Mouse (Mus musculus) bone marrow macrophage, adult 2 months (primary cell): ENCODE results near the gene Gm45521. TPM values are rescaled to one million over a fixed set of nuclear protein-coding genes. Genes with fewer than 3 reads are reported as not detected.
A peak's percentile ranks its signal among the peaks of the same experiment; 100 is the strongest.
"Not testable (repeated sequence)": the region's sequence is repeated elsewhere in the genome, so short reads cannot be mapped to it uniquely, and the experiment has no call there.

Experiments
- H3K27ac ChIP-seq: 2 replicates; pipeline ENCODE4 v1.5.1; 2012; ENCODE audit warnings: low read depth, low read length; ENCODE audit not compliant: insufficient read depth
- H3K4me1 ChIP-seq: 2 replicates; pipeline ENCODE4 v1.6.1; 2012; ENCODE audit warnings: low read length; ENCODE audit not compliant: control insufficient read depth, insufficient read depth
- H3K4me3 ChIP-seq: 2 replicates; pipeline ENCODE4 v1.5.1; 2012; ENCODE audit warnings: mild to moderate bottlenecking, low read length, moderate library complexity; ENCODE audit not compliant: insufficient read depth
- CTCF ChIP-seq: IDR thresholded peaks from 2 replicates; pipeline ENCODE4 v1.5.1; 2012; ENCODE audit warnings: low read depth, mild to moderate bottlenecking, low read length, moderate library complexity
- POLR2A ChIP-seq: IDR thresholded peaks from 2 replicates; pipeline ENCODE4 v1.6.1; 2012; ENCODE audit warnings: mild to moderate bottlenecking, low read depth, low read length, borderline replicate concordance
- polyA plus RNA-seq: library from polyadenylated mRNA; stranded (reverse); fragments of >200 nt; gene quantifications from 2 replicates; pipeline ENCODE4 v1.2.4, GENCODE M21; 2012; ENCODE audit not compliant: missing spikeins, insufficient read depth, insufficient read length

Gene Gm45521
- polyA plus RNA-seq, 1 experiment: not detected

GRCm38 (mm10) chr14:7994271-7994767, 37.2 kb downstream of the Gm45521 start, which contains the start of gene Dnase1l3:
Gene Dnase1l3, minus strand, starts transcription at chr14:7994573.
- no peak within 1 kb of the TSS for H3K4me3 ChIP-seq
- no peak within 1 kb of the TSS for H3K27ac ChIP-seq
- H3K4me1 ChIP-seq: peaks cover 17% of the 10 kb centered on the region
- TF ChIP-seq CTCF (no peak), POLR2A (no peak)

DNA sequence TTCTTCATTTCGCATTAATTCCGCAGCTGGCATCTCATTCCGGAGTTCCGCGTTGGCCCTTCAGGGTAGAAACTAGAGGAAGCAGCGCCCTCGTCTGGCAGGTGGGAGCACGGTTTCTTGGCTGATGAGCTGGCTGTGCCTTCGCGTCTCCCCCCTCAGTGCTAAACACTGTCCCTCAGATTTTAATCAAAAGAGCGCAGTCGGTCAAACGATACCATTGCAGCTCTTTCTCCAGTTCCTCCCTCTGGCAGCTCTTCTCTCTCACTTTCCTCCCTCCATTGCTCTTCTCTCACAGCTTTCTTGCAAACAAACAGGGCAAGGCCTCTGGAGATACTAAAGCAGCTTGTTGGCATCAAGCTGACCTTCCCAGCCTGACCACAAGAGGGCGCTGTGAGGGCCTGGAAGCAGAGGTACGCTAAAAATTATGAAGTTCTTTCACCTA, 40.2 kb downstream of the Gm45521 start:
- no peak overlapping the region for H3K27ac ChIP-seq
- H3K4me1 ChIP-seq: peaks cover 5% of the 10 kb centered on the region; the same call in 1 of the 2 replicates
- H3K4me3 ChIP-seq: peak overlapping the region; percentile 37; the same call in 1 of the 2 replicates
- TF ChIP-seq CTCF (peak; percentile 95), POLR2A (no peak)

- peaks cover 15% of the 10 kb centered on the region for H3K4me1 ChIP-seq
- TF ChIP-seq CTCF: no peak
- H3K4me3 ChIP-seq: no peak overlapping the region
- H3K27ac ChIP-seq: no peak overlapping the region
These were observed 41.9 kb downstream of the Gm45521 start for GRCm38 (mm10) chr14:7999030-7999429.

DNA sequence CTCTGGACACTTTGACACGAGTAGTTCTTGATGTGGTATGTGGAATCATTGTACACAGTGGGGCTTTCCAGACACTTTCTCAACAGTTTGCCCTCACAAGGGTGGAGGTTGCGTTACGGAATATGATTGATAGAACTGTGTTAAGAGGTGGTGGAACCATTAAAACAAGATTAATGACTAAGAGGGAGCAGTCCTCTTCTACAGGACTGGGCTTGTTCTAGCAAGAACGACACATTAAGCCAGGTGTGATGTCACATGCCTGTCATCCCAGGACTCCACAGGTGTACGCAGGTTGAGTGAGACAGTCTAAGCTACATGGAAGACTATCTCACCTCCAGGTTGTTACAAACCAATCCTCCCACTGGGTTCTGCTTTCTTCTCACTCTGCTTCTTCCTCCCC, 42.3 kb downstream of the Gm45521 start:
- Histone ChIP-seq H3K4me1 (peaks cover 19% of the 10 kb centered on the region), H3K27ac (no peak overlapping the region), H3K4me3 (no peak overlapping the region)
- no peak for TF ChIP-seq CTCF
- TF ChIP-seq POLR2A: no peak

DNA sequence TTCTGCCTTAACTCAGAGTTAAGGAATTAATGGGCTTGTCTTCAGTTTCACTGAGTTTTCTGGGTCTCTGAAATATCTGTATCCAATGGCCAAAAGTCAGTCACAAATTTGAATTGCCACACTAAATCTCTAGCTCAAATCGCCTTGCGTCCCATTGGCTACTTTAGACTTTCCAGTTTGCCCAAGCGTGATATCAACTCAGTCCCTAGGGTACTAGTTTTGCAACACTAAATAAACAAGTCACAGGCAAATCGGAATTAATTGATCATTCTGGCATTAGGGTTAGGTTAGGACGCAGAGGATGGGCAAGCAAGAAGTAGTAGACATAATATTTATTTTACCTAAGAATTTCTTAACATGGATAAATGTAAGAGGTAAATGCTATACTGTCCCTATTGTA, 43.2 kb downstream of the Gm45521 start:
- Histone ChIP-seq H3K4me1 (peaks cover 19% of the 10 kb centered on the region), H3K27ac (no peak overlapping the region), H3K4me3 (no peak overlapping the region)
- no peak for TF ChIP-seq CTCF
- TF ChIP-seq POLR2A: no peak

- TF ChIP-seq POLR2A: no peak
- Histone ChIP-seq H3K4me3 (no peak overlapping the region), H3K27ac (no peak overlapping the region), H3K4me1 (peaks cover 19% of the 10 kb centered on the region)
These were observed 44.0 kb downstream of the Gm45521 start for GRCm38 (mm10) chr14:8000831-8001685.

DNA sequence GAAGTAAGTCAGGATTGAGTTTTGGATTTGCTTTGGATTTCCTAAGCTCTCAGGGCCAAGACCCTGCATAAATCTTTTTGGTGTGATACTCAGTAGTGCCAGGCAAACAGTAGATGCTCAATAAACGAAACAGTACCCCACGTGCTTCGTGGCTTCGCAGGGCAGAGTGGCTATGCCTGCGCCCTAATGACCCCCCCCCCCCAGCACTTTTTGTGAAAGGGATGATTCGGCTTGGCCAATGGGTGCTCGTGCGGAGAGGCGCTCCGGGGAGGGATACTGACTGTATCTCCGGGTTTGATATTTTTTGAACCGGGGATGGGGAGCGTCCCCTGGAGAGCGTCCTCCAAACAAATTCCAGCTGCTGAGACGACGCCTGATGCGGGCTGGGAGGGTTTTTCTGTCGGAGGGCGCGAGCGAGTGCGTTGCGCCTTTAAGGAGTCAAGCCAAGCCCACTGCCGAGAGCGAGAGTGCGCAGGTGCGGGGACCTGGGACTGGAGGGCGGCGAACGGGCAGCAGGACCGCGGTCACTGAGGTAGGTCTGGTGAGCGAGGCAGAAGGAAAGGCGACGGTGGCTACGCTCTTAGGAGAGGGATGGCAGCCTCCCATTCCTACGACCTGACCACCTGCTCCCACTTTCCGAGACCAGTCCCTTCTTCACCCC, 45.5 kb downstream of the Gm45521 start, which contains the start of gene Abhd6:
TSS of gene Abhd6 (plus strand) at position 471 of the 661 bp plus-strand sequence.
- no peak within 1 kb of the TSS for H3K27ac ChIP-seq
- no peak for TF ChIP-seq POLR2A
- no peak for TF ChIP-seq CTCF
- H3K4me1 ChIP-seq: peaks cover 16% of the 10 kb centered on the region
- H3K4me3 ChIP-seq: peak within 1 kb of the TSS; percentile 76

GRCm38 (mm10) chr14:8003093-8003670, 46.1 kb downstream of the Gm45521 start:
- Histone ChIP-seq H3K4me3 (peak overlapping the region; percentile 76), H3K4me1 (peaks cover 16% of the 10 kb centered on the region), H3K27ac (no peak overlapping the region)
- TF ChIP-seq CTCF (no peak), POLR2A (no peak)

DNA sequence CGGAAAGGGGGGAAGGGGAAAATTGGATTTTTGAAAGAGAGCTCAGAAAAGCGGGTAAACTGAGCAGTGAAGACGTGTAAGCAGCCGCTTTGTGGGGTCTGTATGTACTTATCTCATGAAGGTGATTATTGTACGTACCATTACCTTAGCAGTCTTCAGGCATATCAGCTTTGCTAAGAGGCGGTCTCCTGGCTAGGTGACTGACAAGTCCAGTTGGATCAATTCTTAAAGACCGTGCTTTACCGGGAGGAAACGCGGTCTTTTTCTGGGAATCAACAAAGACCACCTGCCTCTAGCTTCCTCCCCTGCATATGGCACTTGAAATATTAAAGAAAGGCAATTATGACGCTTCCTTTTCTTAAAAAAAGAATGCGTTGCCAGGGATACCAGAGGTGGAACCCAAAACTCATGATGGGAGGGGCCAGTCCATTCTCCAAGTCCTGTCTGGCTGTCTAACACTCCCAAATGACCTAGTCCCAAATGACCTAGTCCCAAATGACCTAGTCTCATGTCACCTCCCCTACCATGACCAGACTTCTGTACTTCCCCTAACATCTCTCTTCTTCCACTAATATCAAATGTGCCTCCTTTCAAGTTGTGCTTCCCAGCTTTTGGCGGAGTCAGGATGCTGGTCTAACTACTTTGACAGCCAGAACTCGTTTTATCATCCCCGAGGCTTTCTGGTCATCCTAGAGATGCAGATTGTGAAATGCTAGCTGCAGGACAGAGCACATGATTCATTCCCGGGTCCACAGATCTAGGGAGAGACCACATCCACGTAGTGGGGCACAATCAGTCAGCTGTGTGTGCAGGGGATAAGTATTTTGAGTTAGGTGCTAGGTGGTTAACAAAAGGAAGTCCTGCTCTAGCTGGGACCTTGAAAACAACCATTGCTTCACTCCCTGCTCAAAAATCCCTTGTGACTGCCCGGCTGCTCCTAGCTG, 46.9 kb downstream of the Gm45521 start:
- TF ChIP-seq CTCF (no peak), POLR2A (no peak)
- Histone ChIP-seq H3K27ac (no peak overlapping the region), H3K4me3 (peak overlapping the region; percentile 76; the same call in 1 of the 2 replicates), H3K4me1 (peaks cover 16% of the 10 kb centered on the region)

GRCm38 (mm10) chr14:8006061-8006460, 49.0 kb downstream of the Gm45521 start:
- not testable (repeated sequence) for H3K4me3 ChIP-seq, H3K27ac ChIP-seq
- peaks cover 16% of the 10 kb centered on the region for H3K4me1 ChIP-seq
